ENCODE assay signal across 9 mouse cellular contexts in genomic region chr17:31019505-31019904, GRCm38 (mm10). TPM values are rescaled to one million over a fixed set of nuclear protein-coding genes. Genes with fewer than 3 reads are reported as not detected.
DNase-seq lines count a peak whose midpoint lies in the region; ATAC-seq and TF ChIP-seq lines count a peak whose summit lies in the region.
"Had no signal": no experiment of that assay in that cellular context is flagged by ENCODE, and none has a peak within 500 bp of the region (broad histone marks: within the 10 kb centered on the region; RNA-seq: fewer than 3 reads in every experiment).

No protein-coding gene starts in this region.

- H3K36me3 ChIP-seq in forebrain, postnatal 0 days (ENCODE audit: insufficient read depth), result no peaks in the 10 kb centered on the region
- no peaks in the 10 kb centered on the region for H3K36me3 ChIP-seq in forebrain, embryonic 16.5 days (ENCODE audit: control insufficient read depth, insufficient read depth)
- H3K36me3 ChIP-seq in stomach, postnatal 0 days (ENCODE audit: control insufficient read depth, insufficient read depth, low read length), result no peaks in the 10 kb centered on the region
- H3K36me3 ChIP-seq: limb, embryonic 12.5 days had no signal

- no peak for TF ChIP-seq POLR2A in brain, embryonic 14.5 days (IDR thresholded peaks at IDR 0.05; ENCODE audit: borderline replicate concordance, extremely low read depth, insufficient read depth, insufficient read length, poor library complexity, severe bottlenecking)
- no peak for TF ChIP-seq POLR2A in embryonic fibroblast, embryonic 13.5 days (IDR thresholded peaks at IDR 0.05; ENCODE audit: low read depth, low read length)

- no peak for TF ChIP-seq EP300 in stomach, postnatal 0 days (optimal IDR thresholded peaks at IDR 0.05)

- peak; percentile 81 for TF ChIP-seq CTCF in forebrain, postnatal 0 days (IDR thresholded peaks at IDR 0.05; ENCODE audit: low read depth)
- TF ChIP-seq CTCF in brain, embryonic 14.5 days (IDR thresholded peaks at IDR 0.05; ENCODE audit: borderline replicate concordance, extremely low read depth, insufficient read depth, insufficient read length), result peak; percentile 80; the same call in 1 of the 2 replicates
- peak; percentile 14; the same call in 1 of the 2 replicates for TF ChIP-seq CTCF in embryonic fibroblast, embryonic 13.5 days (IDR thresholded peaks at IDR 0.05; ENCODE audit: borderline replicate concordance, insufficient read depth, low read length)
- peak; percentile 87 for TF ChIP-seq CTCF in stomach, postnatal 0 days (IDR thresholded peaks at IDR 0.05; ENCODE audit: low read depth)

- DNase-seq in forebrain, postnatal 0 days, result peak; percentile 66
- peak; percentile 68 for DNase-seq in CD4-positive helper T cell, adult 2 months (ENCODE audit: low read depth, low spot score)
- DNase-seq in brain, embryonic 14.5 days (ENCODE audit: low read depth), result peak; percentile 74
- DNase-seq in layer of hippocampus, postnatal 10 days (ENCODE audit: low spot score in 2 of 2), result peak; percentile 57 to 74
- DNase-seq in stomach, postnatal 0 days (ENCODE audit: low spot score), result peak; percentile 72

- ATAC-seq in forebrain, postnatal 0 days, result no peak
- ATAC-seq in forebrain, embryonic 16.5 days, result no peak
- ATAC-seq in megakaryocyte, adult 5-6 weeks (ENCODE audit: poor library complexity, severe bottlenecking), result peak; percentile 73
- ATAC-seq in stomach, postnatal 0 days (ENCODE audit: low FRiP score, low TSS enrichment), result no peak

- no peak overlapping the region for H3K4me2 ChIP-seq in forebrain, postnatal 0 days (ENCODE audit: low read depth)
- H3K4me2 ChIP-seq in forebrain, embryonic 16.5 days (ENCODE audit: low read length), result no peak overlapping the region
- H3K4me2 ChIP-seq in stomach, postnatal 0 days (replicated peaks; ENCODE audit: low read depth), result no peak overlapping the region
- H3K4me2 ChIP-seq: limb, embryonic 12.5 days had no signal

- no peak overlapping the region for H3K27ac ChIP-seq in forebrain, postnatal 0 days (ENCODE audit: low read depth, low read length)
- no peak overlapping the region for H3K27ac ChIP-seq in forebrain, embryonic 16.5 days (ENCODE audit: low read length)
- no peak overlapping the region for H3K27ac ChIP-seq in embryonic fibroblast, embryonic 13.5 days (ENCODE audit: insufficient read depth, low read length)
- H3K27ac ChIP-seq in stomach, postnatal 0 days (replicated peaks), result no peak overlapping the region
- H3K27ac ChIP-seq: limb, embryonic 12.5 days had no signal

- H3K9ac ChIP-seq in forebrain, postnatal 0 days, result no peak overlapping the region
- H3K9ac ChIP-seq in forebrain, embryonic 16.5 days (replicated peaks; ENCODE audit: low read depth, low read length), result no peak overlapping the region
- no peak overlapping the region for H3K9ac ChIP-seq in stomach, postnatal 0 days (ENCODE audit: low read length)
- H3K9ac ChIP-seq: limb, embryonic 12.5 days had no signal

- H3K9me3 ChIP-seq in forebrain, postnatal 0 days (ENCODE audit: low read length), result no peaks in the 10 kb centered on the region
- peaks cover 3% of the 10 kb centered on the region; the same call in 1 of the 2 replicates for H3K9me3 ChIP-seq in forebrain, embryonic 16.5 days (ENCODE audit: control insufficient read depth, low read length)
- no peaks in the 10 kb centered on the region for H3K9me3 ChIP-seq in stomach, postnatal 0 days (ENCODE audit: control insufficient read depth, low read length)

- no peaks in the 10 kb centered on the region for H3K4me1 ChIP-seq in forebrain, postnatal 0 days (ENCODE audit: insufficient read depth)
- H3K4me1 ChIP-seq in forebrain, embryonic 16.5 days (replicated peaks; ENCODE audit: control insufficient read depth, insufficient read depth, low read length), result no peaks in the 10 kb centered on the region
- no peaks in the 10 kb centered on the region for H3K4me1 ChIP-seq in embryonic fibroblast, embryonic 13.5 days (ENCODE audit: control insufficient read depth, insufficient read depth, low read length)
- H3K4me1 ChIP-seq in stomach, postnatal 0 days (replicated peaks; ENCODE audit: control insufficient read depth, insufficient read depth), result no peaks in the 10 kb centered on the region
- H3K4me1 ChIP-seq: limb, embryonic 12.5 days had no signal

- WGBS in forebrain, postnatal 0 days, result 9% methylated on average over 2 of the region's 2 CpGs
- WGBS in forebrain, embryonic 16.5 days, result 5% methylated on average over 2 of the region's 2 CpGs
- 12% methylated on average over 2 of the region's 2 CpGs for WGBS in stomach, postnatal 0 days

- H3K27me3 ChIP-seq in forebrain, postnatal 0 days (ENCODE audit: insufficient read depth, low read length), result no peaks in the 10 kb centered on the region
- H3K27me3 ChIP-seq in forebrain, embryonic 16.5 days (replicated peaks; ENCODE audit: control insufficient read depth, insufficient read depth, low read length), result no peaks in the 10 kb centered on the region
- H3K27me3 ChIP-seq in stomach, postnatal 0 days (ENCODE audit: control insufficient read depth, insufficient read depth, low read length), result no peaks in the 10 kb centered on the region
- H3K27me3 ChIP-seq: limb, embryonic 12.5 days had no signal

- no peak overlapping the region for H3K4me3 ChIP-seq in forebrain, postnatal 0 days (ENCODE audit: low read depth, low read length)
- H3K4me3 ChIP-seq in forebrain, embryonic 16.5 days (replicated peaks; ENCODE audit: low read length), result no peak overlapping the region
- no peak overlapping the region for H3K4me3 ChIP-seq in embryonic fibroblast, embryonic 13.5 days (ENCODE audit: insufficient read depth, low read length)
- H3K4me3 ChIP-seq in stomach, postnatal 0 days (ENCODE audit: low read depth, low read length), result no peak overlapping the region
- H3K4me3 ChIP-seq: limb, embryonic 12.5 days had no signal

RNA-seq across cellular contexts. Expression of gene Abcg1, which starts 38.0 kb away (rescaled TPM):
- total RNA-seq in forebrain, postnatal 0 days (2014; rRNA removed), result 16.8 and 24.2 TPM in 2 replicates
- polyA plus RNA-seq in forebrain, postnatal 0 days (2015; fragmentation: Nextera tagmentation; extraction: Ambion mirVana), result 11.1 and 16.1 TPM in 2 replicates
- 19.3 and 20.4 TPM in 2 replicates for polyA plus RNA-seq in forebrain, embryonic 16.5 days (2015; fragmentation: Nextera tagmentation; extraction: Ambion mirVana)
- 8.7 and 12.8 TPM in 2 replicates for polyA plus RNA-seq in brain, embryonic 14.5 days (2012; rRNA removed)
- 0.86 and 2.4 TPM in 2 replicates for polyA plus RNA-seq in embryonic fibroblast, embryonic 13.5 days (2011; ENCODE audit: insufficient read length, low read depth, missing spikeins)
- total RNA-seq in layer of hippocampus, postnatal 10 days (2021), result 10 to 100 TPM; 28.1 to 30.5 TPM
- total RNA-seq in megakaryocyte, adult 5-6 weeks (2015), result 13.2 and 20.1 TPM in 2 replicates
- total RNA-seq in megakaryocyte, adult 5-6 weeks (2017), result 19.2 and 23.7 TPM in 2 replicates
- 11.1 and 13.2 TPM in 2 replicates for polyA plus RNA-seq in stomach, postnatal 0 days (2015; fragmentation: Nextera tagmentation; extraction: Ambion mirVana)

Comparison
In these comparisons a context has a peak if more than half of its experiments do, and no peak if none do; other contexts are left out.
1. CTCF ChIP-seq: peak in every context shown above with its lines; median percentile 87 in stomach, postnatal 0 days; 81 in forebrain, postnatal 0 days; 80 in brain, embryonic 14.5 days; 14 in embryonic fibroblast, embryonic 13.5 days.